Mouse (Mus musculus): ENCODE data around the gene Crtc1. TPM values are rescaled to one million over a fixed set of nuclear protein-coding genes. Genes with fewer than 3 reads are reported as not detected.

Crtc1 gene
- polyA plus RNA-seq, 1 experiment from 2014 or later, result 26.7 TPM

- no peak overlapping the region for H3K4me3 ChIP-seq
- no peak overlapping the region for H3K4me2 ChIP-seq (replicated peaks)
- H3K27me3 ChIP-seq, result no peaks in the 10 kb centered on the region
- H3K9ac ChIP-seq, result 0 out of 2 replicates have a peak overlapping the region, but pooled peaks have one; percentile 31
- H3K4me1 ChIP-seq, result no peaks in the 10 kb centered on the region
- WGBS, result 86% methylated on average over 16 of the region's 16 CpGs
- H3K36me3 ChIP-seq, result peaks cover 43% of the 10 kb centered on the region
- no peak for ATAC-seq (ENCODE audit: low FRiP score, low read depth)
- no peak overlapping the region for H3K27ac ChIP-seq
- no peaks in the 10 kb centered on the region for H3K9me3 ChIP-seq
Measured at GRCm38 (mm10) chr8:70397611-70398563, 41.5 kb downstream of the Crtc1 start.

GRCm38 (mm10) chr8:70396184-70396583 lies 43.2 kb downstream of the Crtc1 start:
- Histone ChIP-seq H3K4me3 (no peak overlapping the region), H3K36me3 (peaks cover 49% of the 10 kb centered on the region), H3K4me2 (replicated peaks) (no peak overlapping the region), H3K4me1 (no peaks in the 10 kb centered on the region), H3K27me3 (no peaks in the 10 kb centered on the region), H3K9me3 (no peaks in the 10 kb centered on the region), H3K27ac (no peak overlapping the region), H3K9ac (no peak overlapping the region)
- 76% methylated on average over 5 of the region's 5 CpGs for WGBS
- ATAC-seq (ENCODE audit: low FRiP score, low read depth), result no peak

GRCm38 (mm10) chr8:70395649-70396048 lies 43.7 kb downstream of the Crtc1 start:
- Histone ChIP-seq H3K9me3 (no peaks in the 10 kb centered on the region), H3K4me2 (replicated peaks) (no peak overlapping the region), H3K36me3 (peaks cover 54% of the 10 kb centered on the region), H3K27me3 (no peaks in the 10 kb centered on the region), H3K27ac (no peak overlapping the region), H3K4me3 (no peak overlapping the region), H3K9ac (no peak overlapping the region), H3K4me1 (no peaks in the 10 kb centered on the region)
- 80% methylated on average over 5 of the region's 5 CpGs for WGBS
- ATAC-seq (ENCODE audit: low FRiP score, low read depth), result no peak

- H3K4me2 ChIP-seq (replicated peaks), result no peak overlapping the region
- no peaks in the 10 kb centered on the region for H3K9me3 ChIP-seq
- peak overlapping the region; percentile 31; the same call in 1 of the 2 replicates for H3K9ac ChIP-seq
- H3K36me3 ChIP-seq, result peaks cover 51% of the 10 kb centered on the region
- ATAC-seq (ENCODE audit: low FRiP score, low read depth), result no peak
- no peak overlapping the region for H3K4me3 ChIP-seq
- no peak overlapping the region for H3K27ac ChIP-seq
- H3K27me3 ChIP-seq, result no peaks in the 10 kb centered on the region
- WGBS, result 73% methylated on average over 8 of the region's 8 CpGs
- H3K4me1 ChIP-seq, result no peaks in the 10 kb centered on the region
Measured at GRCm38 (mm10) chr8:70394269-70394998, 44.9 kb downstream of the Crtc1 start.

- Histone ChIP-seq H3K9me3 (no peaks in the 10 kb centered on the region), H3K27me3 (no peaks in the 10 kb centered on the region), H3K4me1 (no peaks in the 10 kb centered on the region), H3K4me2 (replicated peaks) (no peak overlapping the region), H3K36me3 (peaks cover 62% of the 10 kb centered on the region), H3K27ac (no peak overlapping the region), H3K4me3 (no peak overlapping the region), H3K9ac (no peak overlapping the region)
- ATAC-seq (ENCODE audit: low FRiP score, low read depth), result no peak
- 83% methylated on average over 5 of the region's 5 CpGs for WGBS
Measured at GRCm38 (mm10) chr8:70393087-70393486, 46.3 kb downstream of the Crtc1 start.

GRCm38 (mm10) chr8:70389678-70390077 lies 49.7 kb downstream of the Crtc1 start:
- no peak overlapping the region for H3K9ac ChIP-seq
- H3K27ac ChIP-seq, result no peak overlapping the region
- ATAC-seq (ENCODE audit: low FRiP score, low read depth), result no peak
- no peaks in the 10 kb centered on the region for H3K27me3 ChIP-seq
- WGBS, result 86% methylated on average over 2 of the region's 2 CpGs
- no peak overlapping the region for H3K4me3 ChIP-seq
- peaks cover 83% of the 10 kb centered on the region for H3K36me3 ChIP-seq
- H3K4me1 ChIP-seq, result no peaks in the 10 kb centered on the region
- H3K9me3 ChIP-seq, result no peaks in the 10 kb centered on the region
- H3K4me2 ChIP-seq (replicated peaks), result no peak overlapping the region

- Histone ChIP-seq H3K4me1 (no peaks in the 10 kb centered on the region), H3K9ac (no peak overlapping the region), H3K27me3 (peaks cover 15% of the 10 kb centered on the region), H3K4me2 (replicated peaks) (no peak overlapping the region), H3K9me3 (no peaks in the 10 kb centered on the region), H3K27ac (no peak overlapping the region), H3K36me3 (peaks cover 43% of the 10 kb centered on the region), H3K4me3 (no peak overlapping the region)
- WGBS, result 59% methylated on average over 3 of the region's 3 CpGs
- 0 out of 2 replicates have a peak, but pooled peaks have one; percentile 41 for ATAC-seq (ENCODE audit: low FRiP score, low read depth)
Measured at GRCm38 (mm10) chr8:70383287-70383686, 56.1 kb downstream of the Crtc1 start.

GRCm38 (mm10) chr8:70380069-70380468 lies 59.3 kb downstream of the Crtc1 start:
- Histone ChIP-seq H3K4me1 (peaks cover 17% of the 10 kb centered on the region), H3K9me3 (no peaks in the 10 kb centered on the region), H3K36me3 (peaks cover 11% of the 10 kb centered on the region), H3K27me3 (peaks cover 47% of the 10 kb centered on the region), H3K4me2 (replicated peaks) (no peak overlapping the region), H3K9ac (no peak overlapping the region), H3K4me3 (no peak overlapping the region), H3K27ac (no peak overlapping the region)
- whole genome bisulfite sequencing, result 78% methylated on average over 12 of the region's 12 CpGs
- no peak for ATAC-seq (ENCODE audit: low FRiP score, low read depth)

- 20% methylated on average over 15 of the region's 15 CpGs for WGBS
- H3K4me1 ChIP-seq, result peaks cover 47% of the 10 kb centered on the region
- no peaks in the 10 kb centered on the region for H3K36me3 ChIP-seq
- no peak overlapping the region for H3K4me2 ChIP-seq (replicated peaks)
- H3K4me3 ChIP-seq, result peak overlapping the region; percentile 45; the same call in 1 of the 2 replicates
- ATAC-seq (ENCODE audit: low FRiP score, low read depth), result no peak
- H3K9ac ChIP-seq, result no peak overlapping the region
- no peak overlapping the region for H3K27ac ChIP-seq
- H3K9me3 ChIP-seq, result no peaks in the 10 kb centered on the region
- peaks cover 77% of the 10 kb centered on the region for H3K27me3 ChIP-seq
Measured at GRCm38 (mm10) chr8:70377049-70377448, 62.3 kb downstream of the Crtc1 start.

GRCm38 (mm10) chr8:70376275-70376741 lies 63.1 kb downstream of the Crtc1 start:
- H3K27ac ChIP-seq, result no peak overlapping the region
- 8% methylated on average over 37 of the region's 37 CpGs for WGBS
- H3K4me3 ChIP-seq, result peak overlapping the region; percentile 45
- peak overlapping the region; percentile 64 for H3K4me2 ChIP-seq (replicated peaks)
- peaks cover 85% of the 10 kb centered on the region for H3K27me3 ChIP-seq
- peak overlapping the region; percentile 35; the same call in 1 of the 2 replicates for H3K9ac ChIP-seq
- H3K4me1 ChIP-seq, result peaks cover 55% of the 10 kb centered on the region
- H3K36me3 ChIP-seq, result no peaks in the 10 kb centered on the region
- no peak for ATAC-seq (ENCODE audit: low FRiP score, low read depth)
- no peaks in the 10 kb centered on the region for H3K9me3 ChIP-seq

GRCm38 (mm10) chr8:70375212-70375859 lies 64.0 kb downstream of the Crtc1 start:
- WGBS, result 7% methylated on average over 35 of the region's 35 CpGs
- Histone ChIP-seq H3K4me3 (peak overlapping the region; percentile 45), H3K9ac (no peak overlapping the region), H3K4me1 (peaks cover 55% of the 10 kb centered on the region), H3K27ac (no peak overlapping the region), H3K4me2 (replicated peaks) (peak overlapping the region; percentile 64), H3K9me3 (no peaks in the 10 kb centered on the region), H3K27me3 (peaks cover 85% of the 10 kb centered on the region), H3K36me3 (no peaks in the 10 kb centered on the region)
- ATAC-seq (ENCODE audit: low FRiP score, low read depth), result no peak

All from limb, embryonic 13.5 days (tissue).